7 mouse cellular contexts compared by ENCODE assay signal in genomic region chr10:81425236-81425850, GRCm38 (mm10). TPM values are rescaled to one million over a fixed set of nuclear protein-coding genes. Genes with fewer than 3 reads are reported as not detected.
DNase-seq lines count a peak whose midpoint lies in the region; ATAC-seq lines count a peak whose summit lies in the region.

No protein-coding gene starts in this region.

- H3K4me1 ChIP-seq in embryonic facial prominence, embryonic 15.5 days: peaks cover 61% of the 10 kb centered on the region
- peaks cover 38% of the 10 kb centered on the region for H3K4me1 ChIP-seq in heart, embryonic 16.5 days (ENCODE audit: control insufficient read depth, insufficient read depth, low read length)
- peaks cover 28% of the 10 kb centered on the region for H3K4me1 ChIP-seq in lung, embryonic 16.5 days (replicated peaks; ENCODE audit: control insufficient read depth, insufficient read depth, low read length)

- peak overlapping the region; percentile 16; the same call in 1 of the 2 replicates for H3K9ac ChIP-seq in embryonic facial prominence, embryonic 15.5 days
- H3K9ac ChIP-seq in heart, embryonic 16.5 days (ENCODE audit: low read length): peak overlapping the region; percentile 85
- peak overlapping the region; percentile 60 for H3K9ac ChIP-seq in lung, embryonic 16.5 days (ENCODE audit: low read length)

- DNase-seq in ES-CJ7 (ENCODE audit: low read depth, low spot score): peak; percentile 16
- DNase-seq in adrenal gland, adult 2 months: peak; percentile 81
- DNase-seq in kidney, postnatal 14 days: peak; percentile 56
- DNase-seq in spleen, postnatal 10 days (ENCODE audit: low spot score in 2 of 2): peak; percentile 12 to 30

- 34% methylated on average over 10 of the region's 10 CpGs for WGBS in embryonic facial prominence, embryonic 15.5 days
- WGBS in heart, embryonic 16.5 days: 40% methylated on average over 10 of the region's 10 CpGs
- WGBS in lung, embryonic 16.5 days: 26% methylated on average over 10 of the region's 10 CpGs

- H3K27ac ChIP-seq in embryonic facial prominence, embryonic 15.5 days (replicated peaks): peak overlapping the region; percentile 82
- H3K27ac ChIP-seq in heart, embryonic 16.5 days (ENCODE audit: low read length): peak overlapping the region; percentile 79
- H3K27ac ChIP-seq in lung, embryonic 16.5 days (ENCODE audit: low read length): peak overlapping the region; percentile 81

- H3K9me3 ChIP-seq in embryonic facial prominence, embryonic 15.5 days (replicated peaks): no peaks in the 10 kb centered on the region
- no peaks in the 10 kb centered on the region for H3K9me3 ChIP-seq in heart, embryonic 16.5 days (replicated peaks; ENCODE audit: control insufficient read depth, low read length)
- H3K9me3 ChIP-seq in lung, embryonic 16.5 days (ENCODE audit: control insufficient read depth, low read length): no peaks in the 10 kb centered on the region

- H3K36me3 ChIP-seq in embryonic facial prominence, embryonic 15.5 days: peaks cover 4% of the 10 kb centered on the region; the same call in 1 of the 2 replicates
- H3K36me3 ChIP-seq in heart, embryonic 16.5 days (ENCODE audit: control insufficient read depth, insufficient read depth): peaks cover 3% of the 10 kb centered on the region; the same call in 1 of the 2 replicates
- H3K36me3 ChIP-seq in lung, embryonic 16.5 days (ENCODE audit: control insufficient read depth, insufficient read depth, low read length): peaks cover under 1% of the 10 kb centered on the region

- peak overlapping the region; percentile 75 for H3K4me3 ChIP-seq in embryonic facial prominence, embryonic 15.5 days (replicated peaks)
- H3K4me3 ChIP-seq in heart, embryonic 16.5 days (ENCODE audit: low read length): peak overlapping the region; percentile 80
- peak overlapping the region; percentile 77 for H3K4me3 ChIP-seq in lung, embryonic 16.5 days (ENCODE audit: low read length)

- no peaks in the 10 kb centered on the region for H3K27me3 ChIP-seq in embryonic facial prominence, embryonic 15.5 days
- H3K27me3 ChIP-seq in heart, embryonic 16.5 days (ENCODE audit: control insufficient read depth, insufficient read depth, low read length): no peaks in the 10 kb centered on the region
- H3K27me3 ChIP-seq in lung, embryonic 16.5 days (ENCODE audit: control insufficient read depth, insufficient read depth, low read depth, low read length): no peaks in the 10 kb centered on the region

- no peak for ATAC-seq in embryonic facial prominence, embryonic 15.5 days (ENCODE audit: insufficient number of reproducible peaks, low FRiP score, low TSS enrichment, low read depth)
- ATAC-seq in heart, embryonic 16.5 days (replicated peaks; ENCODE audit: extremely low read depth, insufficient read depth, low FRiP score): no peak
- no peak for ATAC-seq in lung, embryonic 16.5 days (ENCODE audit: low read depth)

- peak overlapping the region; percentile 75 for H3K4me2 ChIP-seq in embryonic facial prominence, embryonic 15.5 days (replicated peaks)
- peak overlapping the region; percentile 97 for H3K4me2 ChIP-seq in heart, embryonic 16.5 days (ENCODE audit: low read depth, low read length)
- H3K4me2 ChIP-seq in lung, embryonic 16.5 days (ENCODE audit: low read depth, low read length): peak overlapping the region; percentile 92

RNA-seq across cellular contexts. Expression of gene Nfic, which starts 30.1 kb away (rescaled TPM):
- 100 to 1,000 TPM in 1 of 2 experiments, 10 to 100 TPM in 1; 80.8 to 126 TPM for total RNA-seq in adrenal gland, adult 2 months (2021)
- 142 and 171 TPM in 2 replicates for polyA plus RNA-seq in adrenal gland, adult 2 months (2012; rRNA removed)
- 138 and 139 TPM in 2 replicates for polyA plus RNA-seq in embryonic facial prominence, embryonic 15.5 days (2015; fragmentation: Nextera tagmentation; extraction: Ambion mirVana)
- 54.7 and 61.1 TPM in 2 replicates for polyA plus RNA-seq in heart, embryonic 16.5 days (2015; fragmentation: Nextera tagmentation; extraction: Ambion mirVana)
- 92.5 and 106 TPM in 2 replicates for polyA plus RNA-seq in lung, embryonic 16.5 days (2015; fragmentation: Nextera tagmentation; extraction: Ambion mirVana)

RNA-seq across cellular contexts. Expression of gene Smim24, which starts 32.5 kb away (rescaled TPM):
- total RNA-seq in adrenal gland, adult 2 months (2021): 1 to 10 TPM; 1.4 to 1.6 TPM
- 4.5 and 5.4 TPM in 2 replicates for polyA plus RNA-seq in adrenal gland, adult 2 months (2012; rRNA removed)
- polyA plus RNA-seq in embryonic facial prominence, embryonic 15.5 days (2015; fragmentation: Nextera tagmentation; extraction: Ambion mirVana): 5.0 and 8.3 TPM in 2 replicates
- polyA plus RNA-seq in heart, embryonic 16.5 days (2015; fragmentation: Nextera tagmentation; extraction: Ambion mirVana): 5.0 and 9.2 TPM in 2 replicates
- polyA plus RNA-seq in lung, embryonic 16.5 days (2015; fragmentation: Nextera tagmentation; extraction: Ambion mirVana): 7.9 and 9.0 TPM in 2 replicates

RNA-seq across cellular contexts. Expression of gene Gm48552, which starts 36.5 kb away (rescaled TPM):
- total RNA-seq in adrenal gland, adult 2 months (2021): 1 to 10 TPM in 1 of 2 experiments, not detected in 1; 1.4 TPM
- 2.5 and 4.4 TPM in 2 replicates for polyA plus RNA-seq in adrenal gland, adult 2 months (2012; rRNA removed)
- 1.6 and 2.9 TPM in 2 replicates for polyA plus RNA-seq in embryonic facial prominence, embryonic 15.5 days (2015; fragmentation: Nextera tagmentation; extraction: Ambion mirVana)
- 0.55 and 0.83 TPM in 2 replicates for polyA plus RNA-seq in heart, embryonic 16.5 days (2015; fragmentation: Nextera tagmentation; extraction: Ambion mirVana)
- polyA plus RNA-seq in lung, embryonic 16.5 days (2015; fragmentation: Nextera tagmentation; extraction: Ambion mirVana): 1.2 and 1.7 TPM in 2 replicates

RNA-seq across cellular contexts. Expression of gene Gm48551, which starts 41.1 kb away (rescaled TPM):
- 1 to 10 TPM; 1.8 to 2.5 TPM for total RNA-seq in adrenal gland, adult 2 months (2021)
- 2.9 and 6.7 TPM in 2 replicates for polyA plus RNA-seq in adrenal gland, adult 2 months (2012; rRNA removed)
- 3.1 and 3.2 TPM in 2 replicates for polyA plus RNA-seq in embryonic facial prominence, embryonic 15.5 days (2015; fragmentation: Nextera tagmentation; extraction: Ambion mirVana)
- polyA plus RNA-seq in heart, embryonic 16.5 days (2015; fragmentation: Nextera tagmentation; extraction: Ambion mirVana): 2.1 and 2.6 TPM in 2 replicates
- 3.0 and 3.1 TPM in 2 replicates for polyA plus RNA-seq in lung, embryonic 16.5 days (2015; fragmentation: Nextera tagmentation; extraction: Ambion mirVana)

RNA-seq across cellular contexts. Expression of gene Dohh, which starts 41.1 kb away (rescaled TPM):
- 10 to 100 TPM; 39.6 to 54.3 TPM for total RNA-seq in adrenal gland, adult 2 months (2021)
- polyA plus RNA-seq in adrenal gland, adult 2 months (2012; rRNA removed): 125 and 132 TPM in 2 replicates
- polyA plus RNA-seq in embryonic facial prominence, embryonic 15.5 days (2015; fragmentation: Nextera tagmentation; extraction: Ambion mirVana): 83.1 and 85.2 TPM in 2 replicates
- 83.4 and 86.2 TPM in 2 replicates for polyA plus RNA-seq in heart, embryonic 16.5 days (2015; fragmentation: Nextera tagmentation; extraction: Ambion mirVana)
- polyA plus RNA-seq in lung, embryonic 16.5 days (2015; fragmentation: Nextera tagmentation; extraction: Ambion mirVana): 71.4 and 73.1 TPM in 2 replicates

Comparison
In these comparisons a context has a peak if more than half of its experiments do, and no peak if none do; other contexts are left out.
1. DNase-seq: peak in every context shown above with its lines; median percentile 81 in adrenal gland, adult 2 months; 56 in kidney, postnatal 14 days; 21 in spleen, postnatal 10 days; 16 in ES-CJ7.
2. H3K9ac ChIP-seq: peak in every context shown above with its lines; median percentile 85 in heart, embryonic 16.5 days; 60 in lung, embryonic 16.5 days; 16 in embryonic facial prominence, embryonic 15.5 days.